Mouse (Mus musculus) heart, postnatal 0 days (tissue): Measurements from ENCODE around the gene F13b.

ENCODE experiments used
- CTCF ChIP-seq: IDR thresholded peaks from 2 replicates; pipeline ENCODE4 v1.5.1; 2016; ENCODE audit warnings: antibody characterized with exemption, control low read depth, low read depth
- EP300 ChIP-seq: IDR thresholded peaks from 2 replicates; pipeline ENCODE4 v1.6.1; 2016; ENCODE audit warnings: antibody characterized with exemption, low read depth

- TF ChIP-seq EP300 (no peak), CTCF (no peak)
Measured at GRCm38 (mm10) chr1:139455226-139455869, 46.2 kb upstream of the F13b start.
